Mouse (Mus musculus) heart, embryonic 11.5 days (tissue): Measurements from ENCODE around the gene Ppp1r14a. TPM values are rescaled to one million over a fixed set of nuclear protein-coding genes. Genes with fewer than 3 reads are reported as not detected.

Source experiments
- ATAC-seq: fragments of 200-750 bp; cut with Nextera tagmentation; replicated peaks from 2 replicates; pipeline ENCODE4 v1.8.0; 2017; ENCODE audit warnings: moderate library complexity; ENCODE audit not compliant: insufficient number of reproducible peaks, low FRiP score, low TSS enrichment
- H3K27ac ChIP-seq: fragments of 300-500 bp; sonication (generic); 2 replicates; pipeline ENCODE4 v1.5.1; 2014; ENCODE audit warnings: mild to moderate bottlenecking, low read depth, low read length
- H3K27me3 ChIP-seq: fragments of 300-500 bp; sonication (generic); 2 replicates; pipeline ENCODE4 v1.6.1; 2014; ENCODE audit warnings: mild to moderate bottlenecking, low read length, mixed read lengths; ENCODE audit not compliant: control insufficient read depth, insufficient read depth
- H3K36me3 ChIP-seq: fragments of 300-500 bp; sonication (generic); 2 replicates; pipeline ENCODE4 v1.6.1; 2014; ENCODE audit warnings: mild to moderate bottlenecking, low read length, moderate library complexity, mixed read lengths; ENCODE audit not compliant: control insufficient read depth, insufficient read depth
- H3K4me1 ChIP-seq: fragments of 300-500 bp; sonication (generic); 2 replicates; pipeline ENCODE4 v1.6.1; 2014; ENCODE audit warnings: low read length; ENCODE audit not compliant: control insufficient read depth, insufficient read depth
- H3K4me2 ChIP-seq: fragments of 300-500 bp; sonication (generic); 2 replicates; pipeline ENCODE4 v1.6.1; 2014; ENCODE audit warnings: mild to moderate bottlenecking, moderate library complexity
- H3K4me3 ChIP-seq: fragments of 300-500 bp; sonication (generic); 2 replicates; pipeline ENCODE4 v1.5.1; 2014; ENCODE audit warnings: low read depth, low read length
- H3K9ac ChIP-seq: fragments of 300-500 bp; sonication (generic); 2 replicates; pipeline ENCODE4 v1.6.1; 2014; ENCODE audit warnings: mild to moderate bottlenecking, low read depth, low read length, moderate library complexity
- H3K9me3 ChIP-seq: fragments of 300-500 bp; sonication (generic); replicated peaks from 2 replicates; pipeline ENCODE4 v1.6.1; 2016; ENCODE audit warnings: low read length; ENCODE audit not compliant: control insufficient read depth
- WGBS: fragments of 180-500 bp; shearing (Covaris S2); extraction: QIAGEN DNeasy Blood & Tissue Kit; methylation state at CpG from one replicate; pipeline ENCODE4 v1.1.7; 2014; ENCODE audit not compliant: insufficient replicate concordance; 5-methylcytosine and 5-hydroxymethylcytosine counted together
- polyA plus RNA-seq: library from polyadenylated mRNA; unstranded; fragments of >200 nt; fragmentation: Nextera tagmentation; extraction: Ambion mirVana; gene quantifications from 2 replicates; pipeline ENCODE4 v1.2.1, GENCODE M21; 2014

Ppp1r14a gene
- polyA plus RNA-seq, 1 experiment from 2014 or later: 9.4 TPM

DNA sequence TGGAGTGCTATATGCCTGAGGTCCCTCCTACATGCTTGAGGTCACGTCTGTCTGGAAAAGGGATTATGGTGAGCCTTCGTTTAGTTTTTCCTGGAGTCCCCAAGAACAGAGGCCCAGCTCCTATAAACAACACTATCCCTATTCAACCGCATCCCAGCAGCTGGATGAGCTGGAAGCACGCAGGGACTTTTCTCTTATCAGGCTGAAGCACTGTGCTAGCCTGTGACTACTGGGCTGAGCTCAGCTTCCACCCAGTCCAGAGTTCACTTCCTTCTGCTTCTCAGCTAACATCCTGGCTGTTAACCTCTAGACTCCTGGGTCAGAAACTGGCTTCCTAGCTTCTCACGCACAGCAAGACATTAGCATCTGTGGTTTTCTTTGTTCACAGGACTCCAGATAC lies 35.3 kb upstream of the Ppp1r14a start:
- Histone ChIP-seq H3K27me3 (no peaks in the 10 kb centered on the region), H3K4me1 (peaks cover 4% of the 10 kb centered on the region; the same call in 1 of the 2 replicates), H3K9me3 (no peaks in the 10 kb centered on the region), H3K4me2 (no peak overlapping the region), H3K9ac (no peak overlapping the region), H3K36me3 (no peaks in the 10 kb centered on the region), H3K27ac (no peak overlapping the region), H3K4me3 (no peak overlapping the region)
- ATAC-seq: no peak
- 34% methylated on average over 5 of the region's 5 CpGs for WGBS

DNA sequence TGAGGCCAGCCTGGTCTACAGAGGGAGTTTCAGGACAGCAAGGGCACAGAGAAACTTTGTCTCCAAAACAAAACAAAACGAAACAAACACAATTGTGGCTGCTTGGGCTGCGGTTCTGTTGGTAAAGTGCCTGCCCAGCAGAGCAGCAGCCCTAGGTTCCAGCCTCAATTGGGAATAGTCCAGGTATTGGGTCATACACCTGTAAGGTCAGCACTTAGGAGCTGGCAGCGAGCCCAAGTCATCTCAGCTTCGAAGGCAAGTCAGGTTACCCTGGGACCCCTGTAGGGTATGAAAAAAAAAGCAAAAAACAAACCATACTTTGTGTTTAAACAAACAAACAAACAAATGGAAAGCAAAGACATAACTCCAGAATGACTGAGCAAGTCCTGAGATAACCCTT lies 33.2 kb upstream of the Ppp1r14a start:
- Histone ChIP-seq H3K4me3 (no peak overlapping the region), H3K27ac (no peak overlapping the region), H3K4me1 (peaks cover 7% of the 10 kb centered on the region; the same call in 1 of the 2 replicates), H3K4me2 (no peak overlapping the region), H3K9ac (no peak overlapping the region), H3K9me3 (no peaks in the 10 kb centered on the region), H3K36me3 (no peaks in the 10 kb centered on the region), H3K27me3 (no peaks in the 10 kb centered on the region)
- ATAC-seq: no peak
- WGBS: 79% methylated on average over 4 of the region's 4 CpGs

DNA sequence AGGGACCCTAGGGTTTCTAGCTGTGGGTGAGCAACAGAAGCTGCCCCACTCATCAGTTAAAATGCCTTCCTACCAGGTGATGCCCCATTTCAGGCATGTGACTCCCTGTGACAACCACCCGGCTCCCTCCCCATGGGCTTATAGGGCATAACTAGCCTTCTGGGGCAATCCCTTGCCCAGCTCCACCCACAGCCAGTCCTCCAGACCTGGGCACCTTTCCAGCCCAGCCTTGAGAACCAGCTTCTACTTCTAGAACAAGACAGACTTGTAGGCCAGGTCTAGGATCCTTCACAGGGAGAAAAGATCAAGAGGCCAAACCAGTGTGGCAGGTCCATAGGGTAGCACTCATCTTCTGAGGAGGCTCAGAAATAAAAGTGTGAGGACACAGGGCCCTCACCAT lies 31.7 kb upstream of the Ppp1r14a start:
- no peaks in the 10 kb centered on the region for H3K9me3 ChIP-seq
- H3K4me1 ChIP-seq: peaks cover 9% of the 10 kb centered on the region; the same call in 1 of the 2 replicates
- no peak overlapping the region for H3K4me2 ChIP-seq
- no peak overlapping the region for H3K4me3 ChIP-seq
- no peaks in the 10 kb centered on the region for H3K27me3 ChIP-seq
- H3K9ac ChIP-seq: no peak overlapping the region
- H3K27ac ChIP-seq: no peak overlapping the region
- no peaks in the 10 kb centered on the region for H3K36me3 ChIP-seq
- WGBS: 86% methylated on average over 1 of the region's 1 CpGs
- ATAC-seq: no peak

DNA sequence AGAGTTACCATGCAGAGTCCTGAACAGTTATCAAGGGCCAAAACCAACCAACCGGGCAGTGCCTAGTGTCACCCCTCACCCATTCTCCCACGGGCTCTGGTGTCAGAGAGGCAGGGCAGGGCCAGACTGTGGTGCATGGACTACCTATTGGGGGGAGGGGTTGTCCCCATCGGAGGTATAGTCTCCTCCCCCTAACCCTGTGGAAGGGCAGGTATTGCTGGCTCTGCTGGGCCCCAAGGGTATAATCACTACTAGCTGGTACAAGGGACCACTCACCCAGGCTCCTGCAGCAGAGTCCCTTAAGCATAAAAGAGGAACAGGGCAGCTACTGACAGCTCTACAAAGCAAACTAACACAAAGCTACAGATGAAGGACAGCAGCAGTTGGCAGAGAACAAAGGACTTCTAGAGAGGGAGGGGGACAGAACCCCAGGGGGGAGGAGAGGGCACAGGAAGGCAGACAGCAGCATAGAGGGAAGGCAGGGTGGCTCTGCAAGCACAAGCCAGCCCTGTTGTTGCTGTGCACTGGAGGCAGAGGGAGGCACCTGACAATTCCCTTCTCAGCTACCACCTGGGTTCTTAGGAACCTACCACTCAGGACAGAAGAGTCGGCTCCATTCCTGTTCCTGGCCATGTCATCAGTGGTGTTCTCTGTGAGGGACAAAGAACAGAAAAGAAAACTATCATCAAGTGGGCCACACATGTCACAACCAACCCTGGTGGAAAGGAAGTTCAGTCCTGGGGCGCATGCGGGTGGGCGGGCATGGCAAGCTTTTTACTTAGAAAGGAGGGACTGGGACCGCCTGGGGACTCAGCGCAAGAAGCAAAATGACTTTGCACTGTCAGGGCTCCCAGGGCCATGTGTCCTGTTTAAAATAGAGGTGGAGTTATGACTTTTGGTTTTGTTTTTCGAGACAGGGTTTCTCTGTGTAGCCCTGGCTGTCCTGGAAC lies 29.1 kb upstream of the Ppp1r14a start:
- no peak overlapping the region for H3K9ac ChIP-seq
- no peak overlapping the region for H3K4me2 ChIP-seq
- no peak overlapping the region for H3K4me3 ChIP-seq
- H3K27ac ChIP-seq: no peak overlapping the region
- WGBS: 73% methylated on average over 10 of the region's 10 CpGs
- H3K36me3 ChIP-seq: no peaks in the 10 kb centered on the region
- no peaks in the 10 kb centered on the region for H3K27me3 ChIP-seq
- H3K4me1 ChIP-seq: peaks cover 9% of the 10 kb centered on the region; the same call in 1 of the 2 replicates
- H3K9me3 ChIP-seq: no peaks in the 10 kb centered on the region
- ATAC-seq: no peak

DNA sequence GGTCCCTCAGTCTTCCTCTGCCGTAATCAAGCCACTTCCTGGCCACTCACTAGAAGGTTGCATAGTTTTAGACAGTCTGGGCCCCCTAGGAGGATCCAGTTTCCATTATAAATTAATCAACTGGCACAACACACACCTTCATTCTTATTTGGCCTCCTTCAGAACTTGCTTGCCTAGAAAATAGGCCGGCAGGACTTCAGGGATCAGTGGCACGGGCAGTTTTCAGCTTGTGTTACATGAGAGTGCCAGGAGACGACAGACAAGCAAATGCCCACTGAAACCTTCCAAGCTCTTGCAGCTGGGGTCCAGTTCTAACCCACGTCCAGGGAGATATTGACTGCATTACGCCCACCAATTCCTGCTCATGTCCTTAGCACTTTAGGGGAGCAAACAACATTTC lies 27.0 kb upstream of the Ppp1r14a start:
- Histone ChIP-seq H3K4me2 (no peak overlapping the region), H3K4me3 (no peak overlapping the region), H3K36me3 (no peaks in the 10 kb centered on the region), H3K27ac (no peak overlapping the region), H3K9ac (no peak overlapping the region), H3K9me3 (no peaks in the 10 kb centered on the region), H3K4me1 (peaks cover 9% of the 10 kb centered on the region; the same call in 1 of the 2 replicates), H3K27me3 (no peaks in the 10 kb centered on the region)
- ATAC-seq: no peak
- WGBS: 65% methylated on average over 6 of the region's 6 CpGs

DNA sequence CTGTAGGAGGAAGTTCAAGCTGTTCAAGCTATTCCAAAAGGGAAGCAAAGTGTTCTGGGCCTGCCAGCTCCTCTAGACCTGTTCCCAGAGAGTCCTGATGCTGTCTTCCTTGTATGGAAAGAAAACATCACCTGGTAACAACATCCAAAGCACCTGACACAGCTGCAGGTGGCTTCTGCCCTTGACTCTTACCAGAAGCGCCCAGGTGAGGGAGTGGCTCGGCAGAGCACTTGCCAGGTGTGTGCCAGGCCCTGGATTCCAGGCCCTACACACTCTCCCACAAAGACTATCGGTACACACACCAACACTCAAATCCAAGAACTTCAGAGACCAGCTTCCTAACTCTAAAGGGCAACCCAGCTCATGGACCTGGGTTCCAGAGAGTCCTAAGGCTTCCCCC lies 25.3 kb upstream of the Ppp1r14a start:
- ATAC-seq: no peak
- WGBS: 84% methylated on average over 3 of the region's 3 CpGs

DNA sequence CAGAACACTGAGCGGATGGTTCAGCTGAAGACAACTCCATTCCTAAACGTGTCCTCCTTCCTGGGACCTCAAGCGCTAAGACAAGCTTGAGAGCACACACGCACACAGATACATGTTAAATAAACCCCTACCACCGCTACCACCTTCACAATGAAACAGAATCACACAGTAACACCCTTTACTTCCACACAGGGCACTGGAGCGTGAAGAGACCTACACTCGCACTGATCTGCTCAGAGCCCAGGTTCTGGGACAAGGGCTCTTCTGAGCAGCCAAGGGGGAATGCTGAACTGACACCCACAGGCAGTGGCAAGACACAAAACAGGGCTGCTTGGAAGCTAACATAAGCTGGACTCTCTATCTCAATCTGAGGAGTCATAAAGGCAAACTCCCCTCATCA lies 23.5 kb upstream of the Ppp1r14a start:
- Histone ChIP-seq H3K9me3 (no peaks in the 10 kb centered on the region), H3K36me3 (no peaks in the 10 kb centered on the region), H3K4me1 (0 out of 2 replicates have a peak, but pooled peaks cover 2% of the 10 kb centered on the region), H3K27ac (0 out of 2 replicates have a peak overlapping the region, but pooled peaks have one; percentile 29), H3K4me3 (no peak overlapping the region), H3K9ac (no peak overlapping the region), H3K4me2 (no peak overlapping the region), H3K27me3 (no peaks in the 10 kb centered on the region)
- WGBS: 77% methylated on average over 7 of the region's 7 CpGs
- ATAC-seq: no peak

More for the DNA sequence above, 25.3 kb upstream of the Ppp1r14a start:
- no peaks in the 10 kb centered on the region for H3K27me3 ChIP-seq
- no peak overlapping the region for H3K4me3 ChIP-seq
- no peak overlapping the region for H3K4me2 ChIP-seq
- H3K4me1 ChIP-seq: 0 out of 2 replicates have a peak, but pooled peaks cover 6% of the 10 kb centered on the region
- H3K9ac ChIP-seq: no peak overlapping the region
- no peak overlapping the region for H3K27ac ChIP-seq
- H3K9me3 ChIP-seq: no peaks in the 10 kb centered on the region
- H3K36me3 ChIP-seq: no peaks in the 10 kb centered on the region

DNA sequence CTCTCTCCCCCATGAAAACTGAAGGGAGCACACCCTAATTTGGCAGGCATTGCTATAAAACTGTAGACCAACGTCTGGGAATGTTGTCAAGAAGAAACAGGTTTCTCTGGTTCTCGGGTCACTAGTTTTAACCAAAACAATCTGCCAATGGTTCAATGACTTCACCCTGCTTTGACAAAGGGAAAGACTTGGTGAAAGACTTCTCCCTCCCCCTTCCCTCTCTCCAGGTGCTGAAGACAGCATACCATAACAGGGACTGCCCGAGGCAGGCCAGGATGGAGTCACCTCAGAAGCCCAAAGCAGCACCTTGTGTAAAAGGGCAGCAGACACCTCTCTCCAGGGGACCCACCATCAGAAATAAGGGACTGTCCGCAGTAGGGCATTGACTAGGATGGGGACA lies 22.2 kb upstream of the Ppp1r14a start:
- Histone ChIP-seq H3K27me3 (no peaks in the 10 kb centered on the region), H3K9ac (no peak overlapping the region), H3K27ac (no peak overlapping the region), H3K4me2 (no peak overlapping the region), H3K4me1 (peaks cover 4% of the 10 kb centered on the region), H3K4me3 (no peak overlapping the region), H3K36me3 (no peaks in the 10 kb centered on the region), H3K9me3 (no peaks in the 10 kb centered on the region)
- WGBS: 60% methylated on average over 4 of the region's 4 CpGs
- no peak for ATAC-seq
